Mouse (Mus musculus): ENCODE results near the gene 1700030K09Rik. TPM values are rescaled to one million over a fixed set of nuclear protein-coding genes. Genes with fewer than 3 reads are reported as not detected.

Gene 1700030K09Rik
- 13.3 and 14.5 TPM in 2 replicates for polyA plus RNA-seq (2015; fragmentation: Nextera tagmentation; extraction: Ambion mirVana)

DNA sequence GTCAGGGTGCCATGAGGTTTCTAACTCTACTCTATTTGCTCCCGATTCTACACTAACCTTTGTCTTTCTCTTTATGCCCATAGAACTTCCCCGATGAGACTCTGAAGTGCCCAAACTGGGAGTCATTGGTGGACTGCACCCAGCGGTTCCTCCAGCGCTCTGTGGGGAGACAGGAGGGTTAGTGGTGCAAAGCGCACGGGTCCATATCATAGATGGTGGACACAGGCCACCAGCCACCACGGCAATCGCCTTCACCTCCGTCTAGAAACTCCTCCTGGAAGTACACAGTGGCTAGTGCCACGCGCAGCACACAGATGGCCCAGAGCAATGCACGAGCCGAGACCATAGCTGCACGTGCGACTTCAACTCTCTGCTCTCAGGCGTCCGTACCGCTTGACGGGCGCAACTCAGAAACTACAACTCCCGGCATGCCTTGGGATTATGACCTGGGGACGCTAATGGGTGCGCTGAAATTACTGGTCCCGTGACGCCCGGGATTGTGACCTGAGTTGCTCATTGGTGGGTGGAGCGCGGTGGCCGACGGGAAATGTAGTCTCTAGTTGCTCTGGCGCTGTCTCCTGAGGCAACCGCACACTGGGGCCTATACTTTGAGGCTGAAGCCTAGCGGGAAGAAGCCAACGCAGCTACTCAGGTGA is at the start of gene 1700030K09Rik, which contains the start of gene Calr3:
TSS of gene 1700030K09Rik (plus strand) at position 543 of the 656 bp plus-strand sequence.
TSS of gene Calr3 (minus strand) at position 533 of the 656 bp plus-strand sequence.
- Histone ChIP-seq H3K4me1 (0 out of 2 replicates have a peak, but pooled peaks cover 10% of the 10 kb centered on the region), H3K4me2 (peak within 1 kb of the TSS; percentile 90), H3K9me3 (no peaks in the 10 kb centered on the region), H3K27ac (no peak within 1 kb of the TSS), H3K27me3 (replicated peaks) (no peaks in the 10 kb centered on the region), H3K4me3 (replicated peaks) (peak within 1 kb of the TSS; percentile 52), H3K36me3 (no peaks in the 10 kb centered on the region; the same call in 1 of the 2 replicates), H3K9ac (peak within 1 kb of the TSS; percentile 33; the same call in 1 of the 2 replicates)
- ATAC-seq (ENCODE audit: insufficient read depth, low FRiP score, low read depth), result peak; percentile 99
- 4% methylated on average over 34 of the region's 34 CpGs for WGBS

DNA sequence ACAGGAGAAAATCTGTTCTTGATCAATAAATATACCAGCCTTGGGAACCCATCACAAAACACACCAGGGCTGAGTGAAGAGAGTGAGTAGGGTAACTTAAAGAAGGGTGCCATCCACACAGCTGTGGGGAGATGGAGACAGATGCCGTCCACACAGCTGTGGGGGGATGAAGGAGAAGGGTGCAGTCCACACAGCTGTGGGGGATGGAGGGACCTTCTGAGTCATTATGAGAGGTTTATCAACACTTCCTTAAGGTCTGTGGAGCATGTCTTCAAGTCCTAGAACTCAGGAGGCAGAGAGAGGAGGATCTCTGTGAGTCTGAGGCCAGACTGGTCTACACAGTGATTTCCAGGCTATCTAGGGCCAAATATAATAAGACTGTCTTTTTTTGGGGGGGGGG is 42.3 kb upstream of the 1700030K09Rik start:
- Histone ChIP-seq H3K9ac (no peak overlapping the region), H3K9me3 (no peaks in the 10 kb centered on the region), H3K4me2 (no peak overlapping the region), H3K36me3 (peaks cover 4% of the 10 kb centered on the region), H3K27ac (no peak overlapping the region), H3K4me3 (replicated peaks) (no peak overlapping the region), H3K4me1 (no peaks in the 10 kb centered on the region), H3K27me3 (replicated peaks) (no peaks in the 10 kb centered on the region)
- no peak for ATAC-seq (ENCODE audit: insufficient read depth, low FRiP score, low read depth)
- 76% methylated on average over 1 of the region's 1 CpGs for WGBS

DNA sequence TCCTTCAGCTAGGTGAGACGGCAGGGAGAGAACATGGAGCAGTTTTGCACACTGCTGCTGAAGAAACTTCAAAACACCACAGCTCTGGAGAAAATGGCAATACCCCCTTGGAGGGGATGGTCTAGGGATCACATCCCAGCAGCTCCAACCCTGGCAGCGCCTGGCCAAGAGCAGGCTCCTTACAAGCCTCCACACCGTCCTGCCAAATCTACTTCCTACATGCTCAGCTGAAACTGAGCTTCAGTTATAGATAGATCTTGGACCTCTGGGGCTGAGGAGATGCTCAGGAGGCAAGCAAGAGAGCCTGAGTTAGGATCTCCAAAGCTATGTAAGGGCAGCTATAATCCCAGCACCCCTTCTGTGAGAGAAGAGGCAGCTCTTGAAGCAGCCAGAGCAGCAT is 40.7 kb upstream of the 1700030K09Rik start:
- Histone ChIP-seq H3K4me1 (peaks cover 2% of the 10 kb centered on the region; the same call in 1 of the 2 replicates), H3K4me3 (replicated peaks) (no peak overlapping the region), H3K27ac (no peak overlapping the region), H3K9ac (no peak overlapping the region), H3K4me2 (no peak overlapping the region), H3K36me3 (peaks cover 4% of the 10 kb centered on the region), H3K27me3 (replicated peaks) (no peaks in the 10 kb centered on the region), H3K9me3 (no peaks in the 10 kb centered on the region)
- WGBS, result 94% methylated on average over 3 of the region's 3 CpGs
- no peak for ATAC-seq (ENCODE audit: insufficient read depth, low FRiP score, low read depth)

DNA sequence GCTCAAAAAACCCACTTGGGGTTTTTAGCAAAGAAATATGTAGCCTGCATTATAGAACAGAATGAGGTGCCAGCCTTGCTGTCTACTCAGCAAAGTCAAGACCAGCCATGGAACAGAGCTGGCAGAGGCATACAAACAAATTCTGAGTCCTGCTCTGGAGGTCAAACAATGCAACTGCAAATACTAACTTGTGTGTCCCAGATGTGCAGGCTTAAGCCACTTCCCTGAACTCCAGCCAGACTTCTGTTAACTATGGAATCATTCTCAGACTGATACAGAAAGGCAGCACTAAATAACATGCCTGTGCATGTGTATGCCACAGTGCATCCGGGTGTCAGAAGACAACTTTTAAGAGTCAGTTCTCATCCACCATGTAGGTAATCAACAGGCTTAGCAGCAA is 35.8 kb upstream of the 1700030K09Rik start:
- H3K4me2 ChIP-seq, result no peak overlapping the region
- no peaks in the 10 kb centered on the region for H3K9me3 ChIP-seq
- ATAC-seq (ENCODE audit: insufficient read depth, low FRiP score, low read depth), result no peak
- H3K9ac ChIP-seq, result no peak overlapping the region
- peaks cover 12% of the 10 kb centered on the region; the same call in 1 of the 2 replicates for H3K4me1 ChIP-seq
- WGBS, result 80% methylated on average over 1 of the region's 1 CpGs
- H3K27ac ChIP-seq, result peak overlapping the region; percentile 52; the same call in 1 of the 2 replicates
- no peak overlapping the region for H3K4me3 ChIP-seq (replicated peaks)
- H3K36me3 ChIP-seq, result peaks cover 2% of the 10 kb centered on the region; the same call in 1 of the 2 replicates
- H3K27me3 ChIP-seq (replicated peaks), result no peaks in the 10 kb centered on the region

DNA sequence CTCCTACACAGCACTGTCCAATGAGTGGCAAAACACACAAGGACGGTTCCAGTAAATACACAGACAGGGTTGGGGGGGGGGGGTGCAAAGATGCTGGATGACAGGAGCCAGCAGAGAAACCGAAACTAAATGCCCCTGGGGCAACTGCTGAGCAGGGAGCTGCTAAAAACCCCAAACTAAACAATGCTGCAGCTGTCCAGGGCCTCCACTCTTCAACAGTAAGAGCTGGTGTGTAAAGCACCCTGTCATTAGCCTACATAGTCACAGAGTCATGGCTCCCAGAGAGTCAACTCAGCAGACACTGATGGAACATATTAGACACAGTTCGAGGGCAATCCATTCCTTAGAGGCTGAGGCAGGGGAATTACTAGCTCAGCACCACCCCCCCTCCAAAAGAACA is 34.2 kb upstream of the 1700030K09Rik start:
- no peaks in the 10 kb centered on the region for H3K27me3 ChIP-seq (replicated peaks)
- H3K4me3 ChIP-seq (replicated peaks), result no peak overlapping the region
- no peaks in the 10 kb centered on the region for H3K9me3 ChIP-seq
- no peak overlapping the region for H3K9ac ChIP-seq
- 64% methylated on average over 3 of the region's 3 CpGs for WGBS
- H3K4me2 ChIP-seq, result no peak overlapping the region
- no peak overlapping the region for H3K27ac ChIP-seq
- H3K4me1 ChIP-seq, result peaks cover 22% of the 10 kb centered on the region; the same call in 1 of the 2 replicates
- peaks cover 2% of the 10 kb centered on the region; the same call in 1 of the 2 replicates for H3K36me3 ChIP-seq
- ATAC-seq (ENCODE audit: insufficient read depth, low FRiP score, low read depth), result no peak

DNA sequence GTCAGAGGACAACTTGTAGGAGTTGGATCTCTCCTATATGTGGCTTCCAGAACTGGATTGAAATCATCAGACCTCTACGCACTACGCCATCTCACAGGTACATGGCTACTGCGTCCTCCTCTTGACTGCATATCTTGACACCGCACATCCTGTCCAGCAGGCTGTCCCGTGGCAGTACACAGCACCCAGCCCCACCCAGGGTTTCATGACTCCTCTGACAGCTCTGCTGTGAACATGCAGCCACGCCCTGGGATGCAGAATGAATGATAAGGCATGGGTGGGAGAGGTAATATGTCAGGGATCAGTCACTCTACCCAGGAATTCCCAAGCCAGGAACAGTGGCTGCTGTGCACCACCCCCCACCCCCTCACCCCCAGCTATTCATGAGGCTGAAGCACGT is 29.8 kb upstream of the 1700030K09Rik start:
- Histone ChIP-seq H3K4me1 (peaks cover 43% of the 10 kb centered on the region; the same call in 1 of the 2 replicates), H3K9ac (no peak overlapping the region), H3K27me3 (replicated peaks) (no peaks in the 10 kb centered on the region), H3K9me3 (no peaks in the 10 kb centered on the region), H3K27ac (peak overlapping the region; percentile 67), H3K36me3 (peaks cover 5% of the 10 kb centered on the region; the same call in 1 of the 2 replicates), H3K4me2 (no peak overlapping the region), H3K4me3 (replicated peaks) (no peak overlapping the region)
- 76% methylated on average over 7 of the region's 7 CpGs for whole genome bisulfite sequencing
- peak; percentile 94 for ATAC-seq (ENCODE audit: insufficient read depth, low FRiP score, low read depth)

DNA sequence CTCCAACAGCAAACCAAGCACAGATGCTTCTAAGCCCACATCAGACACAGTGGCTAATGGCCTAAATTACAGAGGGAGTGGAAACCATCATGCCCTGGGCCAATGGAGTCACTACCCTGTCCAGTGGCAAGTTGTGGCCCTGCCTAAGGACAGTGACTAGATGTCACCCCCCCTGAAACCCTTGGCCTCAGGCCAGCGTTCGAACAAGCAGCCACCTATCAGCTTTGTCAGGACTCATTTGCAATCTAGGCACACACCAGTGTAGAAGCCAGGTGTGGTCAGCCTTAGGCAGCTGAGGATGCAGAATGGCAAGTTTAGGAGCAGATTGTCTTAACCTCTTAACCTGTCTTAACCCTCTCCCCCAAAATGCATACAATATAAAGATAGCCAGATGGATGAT is 28.4 kb upstream of the 1700030K09Rik start:
- WGBS, result 65% methylated on average over 2 of the region's 2 CpGs
- no peak for ATAC-seq (ENCODE audit: insufficient read depth, low FRiP score, low read depth)

DNA sequence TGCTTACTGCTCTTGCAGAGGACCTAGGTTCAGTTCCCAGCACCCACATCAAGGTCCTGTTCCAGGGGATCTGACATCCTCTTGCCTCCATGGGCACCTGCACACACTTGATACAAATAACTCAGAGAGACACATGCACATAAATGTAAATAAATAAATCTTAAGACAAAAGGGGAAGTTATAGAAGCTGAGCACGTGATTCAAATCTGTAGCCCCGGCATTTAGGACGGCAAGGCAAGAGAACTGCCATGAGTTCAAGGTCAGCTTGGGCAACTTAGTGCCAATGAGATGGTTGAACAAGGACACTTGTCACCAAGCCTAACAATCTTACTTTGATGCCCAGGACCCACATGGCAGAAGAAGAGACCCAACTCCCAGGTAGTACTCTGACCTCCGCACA is 25.6 kb upstream of the 1700030K09Rik start:
- Histone ChIP-seq H3K9ac (no peak overlapping the region), H3K36me3 (0 out of 2 replicates have a peak, but pooled peaks cover 2% of the 10 kb centered on the region), H3K4me2 (no peak overlapping the region), H3K4me3 (replicated peaks) (no peak overlapping the region), H3K27ac (no peak overlapping the region), H3K4me1 (peaks cover 47% of the 10 kb centered on the region), H3K9me3 (no peaks in the 10 kb centered on the region), H3K27me3 (replicated peaks) (no peaks in the 10 kb centered on the region)
- WGBS, result 96% methylated on average over 4 of the region's 4 CpGs
- no peak for ATAC-seq (ENCODE audit: insufficient read depth, low FRiP score, low read depth)

More for the DNA sequence above, 28.4 kb upstream of the 1700030K09Rik start:
- no peaks in the 10 kb centered on the region for H3K27me3 ChIP-seq (replicated peaks)
- H3K36me3 ChIP-seq, result peaks cover 5% of the 10 kb centered on the region; the same call in 1 of the 2 replicates
- no peak overlapping the region for H3K27ac ChIP-seq
- H3K9ac ChIP-seq, result no peak overlapping the region
- H3K9me3 ChIP-seq, result no peaks in the 10 kb centered on the region
- no peak overlapping the region for H3K4me2 ChIP-seq
- H3K4me1 ChIP-seq, result peaks cover 44% of the 10 kb centered on the region
- H3K4me3 ChIP-seq (replicated peaks), result no peak overlapping the region

DNA sequence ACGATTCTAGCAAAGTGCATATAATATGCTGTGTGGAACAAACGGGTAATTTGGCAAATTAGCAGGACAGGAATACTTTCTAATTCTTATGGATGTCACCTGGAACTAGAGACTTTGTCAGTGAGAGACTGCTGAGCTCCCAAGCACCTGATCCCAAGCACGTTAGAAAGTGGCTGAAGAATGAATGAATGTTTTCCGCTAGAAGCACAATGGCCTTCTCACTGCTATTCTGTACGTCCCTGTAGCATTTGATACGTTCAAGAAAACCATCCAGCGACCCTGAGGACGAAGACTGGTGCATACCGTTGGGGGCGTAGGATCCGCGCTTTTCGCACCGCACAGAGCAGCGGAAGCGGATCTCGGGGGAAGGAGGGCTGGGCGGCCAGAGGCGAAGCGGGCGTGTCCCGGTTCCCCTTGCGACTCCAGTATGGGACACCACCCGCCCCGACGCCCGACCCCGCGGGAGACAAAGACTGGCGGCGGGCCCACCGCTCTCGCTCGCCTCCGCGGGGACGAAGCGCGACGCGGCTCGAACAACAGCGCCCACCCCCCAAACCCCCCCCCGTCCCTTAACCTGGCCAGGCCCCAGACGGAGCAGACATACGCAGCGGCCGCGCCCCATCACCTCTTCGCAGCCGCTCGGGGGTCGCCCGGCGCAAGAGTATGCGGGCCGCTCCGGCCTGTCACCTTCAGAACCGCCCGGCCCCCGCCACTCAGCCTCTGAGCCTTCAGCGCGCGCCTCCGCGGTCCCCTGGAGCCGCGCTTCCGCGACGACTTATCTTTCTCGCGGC is 22.9 kb upstream of the 1700030K09Rik start:
- ATAC-seq (ENCODE audit: insufficient read depth, low FRiP score, low read depth), result peak; percentile 6; the same call in 1 of the 2 replicates
- Histone ChIP-seq H3K27ac (peak overlapping the region; percentile 89), H3K4me1 (peaks cover 30% of the 10 kb centered on the region), H3K4me3 (replicated peaks) (peak overlapping the region; percentile 80), H3K27me3 (replicated peaks) (no peaks in the 10 kb centered on the region), H3K36me3 (no peaks in the 10 kb centered on the region), H3K4me2 (peak overlapping the region; percentile 58), H3K9me3 (no peaks in the 10 kb centered on the region), H3K9ac (peak overlapping the region; percentile 89)
- under 1% methylated on average over 67 of the region's 73 CpGs for WGBS

DNA sequence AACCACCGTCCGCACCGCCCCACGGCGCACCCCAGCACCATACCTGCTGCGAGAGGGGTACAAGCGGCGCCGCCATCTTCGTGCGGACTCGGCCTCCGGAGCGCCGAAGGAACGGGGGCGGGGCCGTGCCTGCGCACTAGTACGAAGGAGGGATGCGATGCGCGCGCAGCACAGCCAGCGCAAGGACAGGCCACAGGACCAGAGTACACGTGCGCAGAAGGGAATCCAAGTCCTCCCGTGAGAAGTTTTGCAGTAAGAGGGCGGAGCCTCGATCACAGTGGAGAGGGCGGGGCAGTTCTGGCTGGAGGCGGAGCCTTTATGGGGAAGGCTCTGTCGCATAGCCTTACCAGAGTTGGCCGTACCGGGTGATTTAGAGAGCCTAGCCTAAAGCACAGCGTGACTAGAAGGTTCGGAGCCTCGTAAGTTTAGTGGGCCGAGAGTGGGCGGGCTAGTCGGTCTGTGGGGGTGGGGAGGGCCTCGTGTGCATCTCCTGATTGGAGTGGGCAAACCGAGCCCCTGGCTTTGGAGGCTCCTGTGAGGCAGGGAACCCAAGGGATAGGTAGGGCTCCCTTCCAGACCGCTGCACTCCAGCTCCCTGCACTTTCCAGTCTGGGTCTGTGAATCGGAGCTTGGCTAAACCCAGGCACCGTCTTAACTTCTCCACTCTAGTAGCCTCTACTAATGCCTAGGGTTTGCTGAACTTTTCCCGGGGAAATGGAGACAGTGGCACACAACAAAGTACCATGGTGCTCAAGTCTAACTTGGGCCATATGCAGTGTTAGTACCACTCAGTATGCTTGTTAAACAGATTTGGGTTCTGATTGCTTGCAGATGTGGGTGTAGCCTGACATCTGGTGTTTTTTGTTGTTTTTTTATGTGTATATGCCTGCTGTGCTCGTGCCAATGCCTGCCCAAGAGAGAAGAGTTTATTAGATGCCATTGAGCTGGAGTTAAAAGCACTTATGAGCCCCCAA is 22.0 kb upstream of the 1700030K09Rik start, which contains the start of gene Eps15l1:
TSS of gene Eps15l1 (minus strand) at position 99 of the 974 bp plus-strand sequence.
- ATAC-seq (ENCODE audit: insufficient read depth, low FRiP score, low read depth), result peak; percentile 97
- peak within 1 kb of the TSS; percentile 89 for H3K9ac ChIP-seq
- H3K27me3 ChIP-seq (replicated peaks), result no peaks in the 10 kb centered on the region
- no peaks in the 10 kb centered on the region for H3K9me3 ChIP-seq
- peak within 1 kb of the TSS; percentile 76 for H3K4me2 ChIP-seq
- no peaks in the 10 kb centered on the region for H3K36me3 ChIP-seq
- H3K4me3 ChIP-seq (replicated peaks), result peak within 1 kb of the TSS; percentile 80
- H3K27ac ChIP-seq, result peak within 1 kb of the TSS; percentile 89
- peaks cover 24% of the 10 kb centered on the region for H3K4me1 ChIP-seq
- WGBS, result under 1% methylated on average over 48 of the region's 48 CpGs

DNA sequence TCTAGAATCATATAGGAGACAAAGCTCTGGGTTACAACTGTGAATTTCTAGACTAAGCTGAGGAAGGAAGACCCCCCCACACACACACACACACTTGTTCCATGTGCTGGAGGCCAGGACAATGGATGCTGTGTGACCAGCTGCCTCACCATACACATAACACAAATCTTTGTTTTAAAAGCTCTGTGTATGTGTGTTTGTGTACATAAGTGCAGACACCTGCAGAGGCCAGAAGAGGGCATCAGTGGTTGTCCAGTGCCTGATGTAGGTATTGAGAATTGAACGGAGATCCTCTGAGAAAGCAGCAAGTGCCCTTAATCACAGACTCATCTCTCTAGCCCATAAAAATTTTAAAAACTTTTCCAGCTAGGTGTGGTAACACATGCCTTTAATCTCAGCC is 20.8 kb upstream of the 1700030K09Rik start:
- H3K4me3 ChIP-seq (replicated peaks), result no peak overlapping the region
- H3K9me3 ChIP-seq, result no peaks in the 10 kb centered on the region
- no peak overlapping the region for H3K4me2 ChIP-seq
- ATAC-seq (ENCODE audit: insufficient read depth, low FRiP score, low read depth), result no peak
- no peaks in the 10 kb centered on the region for H3K27me3 ChIP-seq (replicated peaks)
- no peak overlapping the region for H3K9ac ChIP-seq
- H3K4me1 ChIP-seq, result peaks cover 15% of the 10 kb centered on the region
- H3K27ac ChIP-seq, result no peak overlapping the region
- H3K36me3 ChIP-seq, result no peaks in the 10 kb centered on the region
- WGBS, result 55% methylated on average over 1 of the region's 1 CpGs
